Mouse (Mus musculus) neural tube, embryonic 12.5 days (tissue): Measurements from ENCODE around the gene Ifnar2. TPM values are rescaled to one million over a fixed set of nuclear protein-coding genes. Genes with fewer than 3 reads are reported as not detected.

Source experiments
- ATAC-seq: fragments of 200-750 bp; cut with Nextera tagmentation; 2 replicates; pipeline ENCODE4 v1.8.0; 2017; ENCODE audit warnings: low read depth, mild to moderate bottlenecking, moderate TSS enrichment, moderate library complexity; ENCODE audit not compliant: low FRiP score
- H3K27ac ChIP-seq: fragments of 300-500 bp; sonication (generic); 2 replicates; pipeline ENCODE4 v1.5.1; 2016
- H3K27me3 ChIP-seq: fragments of 300-500 bp; sonication (generic); replicated peaks from 2 replicates; pipeline ENCODE4 v1.6.1; 2016; ENCODE audit warnings: mild to moderate bottlenecking
- H3K36me3 ChIP-seq: fragments of 300-500 bp; sonication (generic); 2 replicates; pipeline ENCODE4 v1.6.1; 2016; ENCODE audit warnings: mild to moderate bottlenecking
- H3K4me1 ChIP-seq: fragments of 300-500 bp; sonication (generic); 2 replicates; pipeline ENCODE4 v1.6.1; 2016
- H3K4me2 ChIP-seq: fragments of 300-500 bp; sonication (generic); replicated peaks from 2 replicates; pipeline ENCODE4 v1.6.1; 2016; ENCODE audit warnings: mild to moderate bottlenecking
- H3K4me3 ChIP-seq: fragments of 300-500 bp; sonication (generic); 2 replicates; pipeline ENCODE4 v1.5.1; 2016
- H3K9ac ChIP-seq: fragments of 300-500 bp; sonication (generic); 2 replicates; pipeline ENCODE4 v1.6.1; 2016; ENCODE audit warnings: mild to moderate bottlenecking
- H3K9me3 ChIP-seq: fragments of 300-500 bp; sonication (generic); 2 replicates; pipeline ENCODE4 v1.6.1; 2016; ENCODE audit warnings: mild to moderate bottlenecking
- WGBS: fragments of 180-500 bp; shearing (Covaris S2); methylation state at CpG from one replicate; pipeline ENCODE4 v1.1.7; 2016; 5-methylcytosine and 5-hydroxymethylcytosine counted together
- polyA plus RNA-seq: library from polyadenylated mRNA; unstranded; fragments of >200 nt; fragmentation: Nextera tagmentation; extraction: Ambion mirVana; gene quantifications from 2 replicates; pipeline ENCODE4 v1.2.1, GENCODE M21; 2016

The Ifnar2 gene
- polyA plus RNA-seq, 1 experiment from 2014 or later: 35.4 TPM

DNA sequence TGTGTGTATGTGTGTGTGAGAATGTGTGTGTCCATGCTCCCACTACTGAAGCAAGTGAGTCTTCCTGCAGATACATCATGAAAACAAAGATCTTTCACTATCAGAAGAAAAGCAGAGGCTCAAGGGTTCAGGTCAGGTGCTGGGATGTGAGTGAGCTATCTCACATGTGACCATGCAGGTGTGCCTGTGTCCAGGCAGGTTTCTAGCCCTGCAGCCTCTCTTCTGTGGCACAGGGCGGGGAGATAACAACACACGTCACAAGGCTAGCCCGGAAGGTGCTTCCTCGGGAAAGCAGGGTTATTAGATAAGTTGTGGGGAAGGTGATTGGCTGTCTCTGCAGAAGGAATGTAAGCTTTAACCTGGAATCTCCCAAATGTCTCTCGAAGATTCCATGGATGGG is 7.6 kb downstream of the Ifnar2 start:
- Histone ChIP-seq H3K4me2 (no peak overlapping the region), H3K27ac (no peak overlapping the region), H3K4me3 (no peak overlapping the region), H3K36me3 (peaks cover 12% of the 10 kb centered on the region; the same call in 1 of the 2 replicates), H3K9me3 (no peaks in the 10 kb centered on the region), H3K4me1 (peaks cover 5% of the 10 kb centered on the region; the same call in 1 of the 2 replicates), H3K27me3 (no peaks in the 10 kb centered on the region), H3K9ac (no peak overlapping the region)
- 84% methylated on average over 5 of the region's 5 CpGs for WGBS
- ATAC-seq: no peak

DNA sequence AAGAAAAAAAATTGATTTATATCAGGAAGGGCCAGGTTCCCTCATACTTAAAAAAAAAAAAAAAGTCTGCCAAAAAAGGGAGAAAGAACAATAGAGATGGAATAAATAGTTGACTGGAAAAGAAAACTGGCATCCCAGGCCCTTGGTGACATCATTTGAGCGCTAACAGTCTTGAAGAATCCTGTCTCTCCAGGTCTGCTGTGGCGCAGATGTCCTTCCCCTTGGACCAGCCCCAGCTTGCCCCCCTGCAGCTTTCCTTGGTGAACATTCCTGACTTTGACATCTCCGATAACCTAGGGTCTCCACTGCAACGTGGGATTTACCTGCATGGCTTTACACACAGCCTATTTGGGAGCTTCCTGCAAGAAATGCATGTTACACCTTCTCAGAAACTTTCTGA is 9.0 kb downstream of the Ifnar2 start:
- Histone ChIP-seq H3K36me3 (peaks cover 17% of the 10 kb centered on the region; the same call in 1 of the 2 replicates), H3K4me3 (no peak overlapping the region), H3K4me1 (peaks cover 5% of the 10 kb centered on the region; the same call in 1 of the 2 replicates), H3K27ac (no peak overlapping the region), H3K9me3 (no peaks in the 10 kb centered on the region), H3K27me3 (no peaks in the 10 kb centered on the region), H3K4me2 (no peak overlapping the region), H3K9ac (no peak overlapping the region)
- no peak for ATAC-seq
- 88% methylated on average over 4 of the region's 4 CpGs for WGBS

DNA sequence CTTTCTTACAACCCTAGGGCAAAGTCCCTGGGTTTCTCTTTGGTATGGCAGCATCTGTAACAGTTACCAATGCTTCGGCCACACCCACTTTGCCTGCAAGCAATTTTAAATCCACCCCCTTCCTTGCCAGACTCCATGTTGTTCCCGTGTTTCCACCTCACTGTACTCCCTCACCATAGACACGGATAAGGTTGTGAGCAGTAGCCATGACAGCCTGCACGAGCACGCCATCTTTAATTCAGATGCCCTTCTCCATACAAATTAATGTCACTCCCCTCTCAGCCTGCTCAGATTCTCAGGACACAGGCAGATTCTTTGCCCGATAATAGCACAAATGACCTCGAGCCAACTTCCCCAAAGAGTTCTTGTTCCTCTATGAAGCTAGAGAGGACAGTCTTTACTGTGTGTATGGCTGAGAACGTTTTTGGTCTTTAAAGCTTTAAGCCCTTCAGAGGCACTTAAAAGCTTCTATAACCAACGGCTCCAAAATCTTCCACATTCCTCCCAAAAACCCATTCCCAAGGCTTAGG is 9.7 kb downstream of the Ifnar2 start:
- ATAC-seq: no peak
- H3K4me2 ChIP-seq: no peak overlapping the region
- H3K27me3 ChIP-seq: no peaks in the 10 kb centered on the region
- H3K4me1 ChIP-seq: peaks cover 5% of the 10 kb centered on the region; the same call in 1 of the 2 replicates
- no peak overlapping the region for H3K4me3 ChIP-seq
- peaks cover 23% of the 10 kb centered on the region for H3K36me3 ChIP-seq
- 93% methylated on average over 9 of the region's 9 CpGs for WGBS
- no peaks in the 10 kb centered on the region for H3K9me3 ChIP-seq
- H3K27ac ChIP-seq: no peak overlapping the region
- no peak overlapping the region for H3K9ac ChIP-seq

DNA sequence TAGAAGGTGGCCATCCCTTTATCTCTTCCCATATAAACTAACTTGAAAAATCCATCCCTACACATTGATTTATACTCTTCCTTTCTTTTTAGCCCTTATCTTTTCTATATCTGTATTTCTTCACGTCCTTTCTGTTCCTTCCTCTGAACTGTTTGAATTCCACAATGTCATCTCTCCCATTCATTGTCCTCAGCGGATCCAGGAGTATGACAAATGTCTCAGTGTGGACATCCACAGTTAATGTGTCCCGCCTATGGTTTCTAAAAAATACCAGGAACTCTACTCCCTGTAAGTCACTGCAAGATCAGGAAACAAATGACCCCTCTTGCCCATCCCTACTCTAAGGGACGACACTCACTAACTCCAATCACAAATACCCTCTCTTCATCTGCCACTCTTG is 11.6 kb downstream of the Ifnar2 start:
- no peaks in the 10 kb centered on the region for H3K4me1 ChIP-seq
- no peak overlapping the region for H3K27ac ChIP-seq
- no peak for ATAC-seq
- WGBS: 86% methylated on average over 4 of the region's 4 CpGs
- H3K9me3 ChIP-seq: no peaks in the 10 kb centered on the region
- H3K36me3 ChIP-seq: peaks cover 41% of the 10 kb centered on the region
- H3K9ac ChIP-seq: no peak overlapping the region
- H3K4me2 ChIP-seq: no peak overlapping the region
- no peak overlapping the region for H3K4me3 ChIP-seq
- no peaks in the 10 kb centered on the region for H3K27me3 ChIP-seq

DNA sequence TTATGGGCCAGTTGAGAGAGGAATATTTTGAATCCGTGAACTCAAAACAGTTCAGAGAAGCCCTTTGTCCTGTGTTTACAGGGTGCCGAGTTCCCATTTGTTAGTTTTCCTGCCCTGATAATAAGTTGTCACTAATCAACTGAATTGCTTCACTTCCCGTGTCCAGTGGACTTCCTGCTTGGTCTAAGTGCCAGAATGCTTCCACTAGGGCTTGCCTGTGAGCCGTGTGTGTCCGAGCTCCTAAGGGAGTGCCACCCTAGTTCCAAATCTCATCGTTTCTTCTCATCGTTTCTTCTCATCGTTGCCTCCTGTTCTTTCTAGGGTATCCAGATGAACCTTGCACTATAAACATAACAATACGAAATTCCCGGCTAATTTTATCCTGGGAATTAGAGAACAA is 13.0 kb downstream of the Ifnar2 start:
- no peak overlapping the region for H3K4me3 ChIP-seq
- no peak overlapping the region for H3K9ac ChIP-seq
- no peak overlapping the region for H3K27ac ChIP-seq
- H3K27me3 ChIP-seq: no peaks in the 10 kb centered on the region
- H3K4me2 ChIP-seq: no peak overlapping the region
- no peaks in the 10 kb centered on the region for H3K4me1 ChIP-seq
- peaks cover 45% of the 10 kb centered on the region for H3K36me3 ChIP-seq
- ATAC-seq: no peak
- 49% methylated on average over 10 of the region's 10 CpGs for WGBS
- no peaks in the 10 kb centered on the region for H3K9me3 ChIP-seq

DNA sequence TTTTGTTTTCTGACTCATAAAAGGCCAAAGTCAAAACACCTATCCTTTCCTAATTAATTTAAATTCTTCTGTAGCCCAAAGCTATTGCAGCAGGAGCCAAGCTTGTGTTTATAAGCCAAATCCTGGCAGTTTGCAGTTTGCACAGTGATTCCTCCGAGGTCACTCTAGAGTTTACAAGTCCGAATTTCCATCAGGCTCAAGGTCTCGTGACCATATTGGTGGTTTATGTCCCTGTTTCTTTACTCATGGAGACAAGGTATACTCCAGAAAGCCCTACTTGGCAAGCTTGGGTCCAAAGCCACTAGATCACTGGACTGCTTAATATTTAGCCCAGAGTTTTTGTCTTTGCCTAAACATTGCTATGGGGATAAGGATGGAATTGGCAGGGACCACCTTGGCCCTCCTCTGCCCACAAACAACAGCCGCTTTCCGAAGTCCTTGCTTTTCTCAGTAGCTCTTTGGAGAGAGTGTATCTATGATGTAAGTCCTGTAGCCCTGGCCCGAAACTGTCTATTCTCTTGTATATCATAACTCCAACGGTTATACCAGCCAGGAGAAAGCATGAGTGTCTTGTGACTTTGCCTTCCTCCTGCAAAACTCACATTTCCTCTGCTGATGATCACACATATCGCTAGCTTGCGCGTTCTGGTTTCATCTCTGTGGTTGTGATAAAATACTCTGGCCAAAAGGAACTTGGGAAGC is 14.0 kb downstream of the Ifnar2 start:
- no peak overlapping the region for H3K4me2 ChIP-seq
- H3K27me3 ChIP-seq: no peaks in the 10 kb centered on the region
- H3K9ac ChIP-seq: no peak overlapping the region
- ATAC-seq: no peak
- H3K27ac ChIP-seq: no peak overlapping the region
- 92% methylated on average over 10 of the region's 10 CpGs for WGBS
- H3K4me1 ChIP-seq: no peaks in the 10 kb centered on the region
- H3K4me3 ChIP-seq: no peak overlapping the region
- H3K36me3 ChIP-seq: peaks cover 45% of the 10 kb centered on the region
- no peaks in the 10 kb centered on the region for H3K9me3 ChIP-seq

DNA sequence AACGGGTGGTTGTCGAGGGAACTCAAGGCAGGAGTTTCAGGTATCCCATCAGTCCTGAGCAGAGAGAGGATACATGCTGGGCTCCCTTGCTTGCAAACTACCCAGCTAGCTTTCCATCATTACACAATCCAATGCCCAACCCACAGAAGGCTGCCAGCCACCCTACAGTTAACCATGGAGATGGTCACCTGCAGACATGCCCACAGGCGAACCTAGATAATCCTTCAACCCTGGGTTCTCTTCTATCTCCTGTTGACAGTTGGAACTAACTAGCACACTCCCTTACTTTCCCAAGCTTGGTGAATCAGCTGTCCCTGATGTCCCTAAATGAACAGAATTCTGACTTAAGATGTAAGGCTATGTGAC is 14.5 kb downstream of the Ifnar2 start:
- no peak for ATAC-seq
- Histone ChIP-seq H3K9me3 (no peaks in the 10 kb centered on the region), H3K9ac (no peak overlapping the region), H3K4me2 (no peak overlapping the region), H3K4me1 (no peaks in the 10 kb centered on the region), H3K27ac (no peak overlapping the region), H3K36me3 (peaks cover 46% of the 10 kb centered on the region), H3K27me3 (no peaks in the 10 kb centered on the region), H3K4me3 (no peak overlapping the region)
- 91% methylated on average over 3 of the region's 3 CpGs for WGBS

DNA sequence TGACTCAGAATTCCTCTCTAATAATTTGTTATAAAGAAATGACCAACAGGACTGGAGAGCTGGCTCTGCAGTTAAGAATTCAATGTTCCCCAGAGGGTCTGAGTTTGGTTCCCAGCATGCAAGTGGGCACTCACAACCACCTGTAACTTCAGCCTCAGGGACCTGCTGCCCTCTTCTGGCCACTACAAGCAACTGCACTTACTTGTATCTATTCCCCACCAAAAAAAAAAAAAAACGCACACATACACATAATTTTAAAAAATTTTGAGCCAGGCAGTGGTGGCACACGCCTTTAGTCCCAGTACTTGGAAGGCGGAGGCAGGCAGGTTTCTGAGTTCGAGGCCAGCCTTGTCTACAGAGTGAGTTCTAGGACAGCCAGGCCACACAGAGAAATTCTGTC is 17.5 kb downstream of the Ifnar2 start:
- Histone ChIP-seq H3K9me3 (no peaks in the 10 kb centered on the region), H3K4me3 (no peak overlapping the region), H3K9ac (no peak overlapping the region), H3K36me3 (peaks cover 66% of the 10 kb centered on the region), H3K27me3 (no peaks in the 10 kb centered on the region), H3K27ac (no peak overlapping the region), H3K4me1 (no peaks in the 10 kb centered on the region), H3K4me2 (no peak overlapping the region)
- ATAC-seq: no peak
- WGBS: 91% methylated on average over 4 of the region's 4 CpGs

DNA sequence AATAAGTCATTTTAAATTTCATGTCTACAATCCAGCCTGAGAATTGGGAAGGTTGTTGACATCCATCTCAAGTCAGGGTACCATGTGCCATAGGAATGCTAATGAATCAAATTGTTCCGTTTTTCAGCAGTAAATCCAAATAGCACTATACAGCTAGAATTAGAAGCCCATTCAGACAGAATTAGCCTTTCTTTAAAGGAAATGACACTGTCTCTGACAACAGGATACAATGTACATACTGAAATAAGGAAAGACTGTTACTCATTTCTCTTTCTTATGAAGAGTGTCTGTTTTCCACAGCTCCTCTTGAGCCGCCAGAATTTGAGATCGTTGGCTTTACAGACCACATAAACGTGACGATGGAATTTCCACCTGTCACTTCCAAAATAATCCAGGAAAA is 18.8 kb downstream of the Ifnar2 start, which contains the start of gene Gm21970:
TSS of gene Gm21970 (plus strand) at position 301 of the 400 bp plus-strand sequence.
- no peak within 1 kb of the TSS for H3K4me3 ChIP-seq
- WGBS: 80% methylated on average over 5 of the region's 5 CpGs
- H3K9me3 ChIP-seq: no peaks in the 10 kb centered on the region
- ATAC-seq: no peak
- H3K4me2 ChIP-seq: no peak within 1 kb of the TSS
- no peak within 1 kb of the TSS for H3K9ac ChIP-seq
- no peaks in the 10 kb centered on the region for H3K4me1 ChIP-seq
- no peaks in the 10 kb centered on the region for H3K27me3 ChIP-seq
- no peak within 1 kb of the TSS for H3K27ac ChIP-seq
- peaks cover 63% of the 10 kb centered on the region for H3K36me3 ChIP-seq

DNA sequence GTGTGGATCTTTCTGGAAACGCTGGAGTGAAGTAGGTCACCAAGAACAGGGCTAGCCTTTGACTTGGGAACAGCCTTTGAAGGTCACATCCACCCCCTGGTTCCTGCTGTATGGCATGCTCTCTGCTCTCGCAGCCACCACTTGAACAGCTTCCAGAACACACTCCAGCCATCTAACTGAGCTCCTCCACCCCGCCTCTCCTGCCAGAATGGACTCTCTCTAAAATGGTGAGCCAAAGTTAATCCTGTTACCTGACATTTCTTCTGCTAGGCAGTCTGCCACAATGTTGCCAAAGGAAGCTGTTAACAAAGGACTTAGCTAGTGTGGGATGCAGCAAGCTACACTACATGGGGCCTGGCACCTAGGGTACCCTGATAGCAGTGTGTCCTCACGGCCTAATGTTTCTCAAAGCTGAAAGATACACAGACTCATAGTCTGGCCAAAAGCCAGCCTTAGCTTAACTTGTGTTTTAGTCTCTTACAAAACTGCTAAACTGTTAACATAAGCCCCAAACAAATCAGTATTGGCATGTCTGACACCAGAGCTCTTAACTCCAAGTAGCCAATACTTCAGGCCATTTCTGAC is 22.3 kb downstream of the Ifnar2 start:
- no peaks in the 10 kb centered on the region for H3K27me3 ChIP-seq
- H3K9ac ChIP-seq: no peak overlapping the region
- H3K9me3 ChIP-seq: no peaks in the 10 kb centered on the region
- no peak for ATAC-seq
- peaks cover 39% of the 10 kb centered on the region for H3K36me3 ChIP-seq
- 88% methylated on average over 4 of the region's 4 CpGs for WGBS
- no peak overlapping the region for H3K4me2 ChIP-seq
- H3K4me3 ChIP-seq: no peak overlapping the region
- H3K27ac ChIP-seq: no peak overlapping the region
- H3K4me1 ChIP-seq: no peaks in the 10 kb centered on the region

DNA sequence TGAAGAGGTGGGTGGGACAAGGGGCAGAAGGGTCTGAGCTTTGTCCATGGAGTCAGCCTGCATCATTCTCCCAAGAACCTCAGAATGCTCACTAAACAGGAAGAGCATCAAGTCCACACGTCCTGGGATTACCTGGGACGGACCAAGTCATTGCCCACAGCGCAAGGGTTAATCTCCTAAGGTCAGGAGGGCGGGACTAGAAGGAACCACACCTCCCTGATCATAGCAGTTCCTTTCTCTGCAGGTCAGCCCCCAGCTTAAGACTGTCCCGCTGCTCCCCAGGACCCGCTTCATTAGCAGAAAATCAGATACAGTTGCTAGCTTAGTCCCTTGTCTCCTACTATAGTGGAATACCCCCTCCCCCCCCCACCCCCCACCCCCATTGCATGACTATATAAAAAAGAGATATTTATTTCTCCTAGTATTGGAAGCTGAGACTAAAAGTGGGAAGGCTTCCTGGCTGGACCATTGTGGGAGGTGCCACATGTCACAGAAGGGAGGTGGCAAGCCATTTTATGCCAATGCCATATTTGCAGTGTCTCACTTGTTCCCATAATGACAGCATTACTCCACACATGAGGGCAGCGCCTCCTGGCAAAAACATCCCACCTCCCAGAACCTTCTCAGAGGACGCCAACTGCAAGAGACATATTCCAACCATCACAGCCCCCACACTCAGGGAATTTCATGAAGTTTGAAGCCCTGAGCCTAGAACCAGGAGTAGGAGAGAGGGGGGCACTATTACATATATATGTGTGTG is 23.2 kb downstream of the Ifnar2 start:
- no peak for ATAC-seq
- Histone ChIP-seq H3K27ac (no peak overlapping the region), H3K4me1 (no peaks in the 10 kb centered on the region), H3K27me3 (no peaks in the 10 kb centered on the region), H3K4me2 (no peak overlapping the region), H3K9ac (no peak overlapping the region), H3K9me3 (no peaks in the 10 kb centered on the region), H3K36me3 (peaks cover 39% of the 10 kb centered on the region), H3K4me3 (no peak overlapping the region)
- WGBS: 65% methylated on average over 8 of the region's 8 CpGs

DNA sequence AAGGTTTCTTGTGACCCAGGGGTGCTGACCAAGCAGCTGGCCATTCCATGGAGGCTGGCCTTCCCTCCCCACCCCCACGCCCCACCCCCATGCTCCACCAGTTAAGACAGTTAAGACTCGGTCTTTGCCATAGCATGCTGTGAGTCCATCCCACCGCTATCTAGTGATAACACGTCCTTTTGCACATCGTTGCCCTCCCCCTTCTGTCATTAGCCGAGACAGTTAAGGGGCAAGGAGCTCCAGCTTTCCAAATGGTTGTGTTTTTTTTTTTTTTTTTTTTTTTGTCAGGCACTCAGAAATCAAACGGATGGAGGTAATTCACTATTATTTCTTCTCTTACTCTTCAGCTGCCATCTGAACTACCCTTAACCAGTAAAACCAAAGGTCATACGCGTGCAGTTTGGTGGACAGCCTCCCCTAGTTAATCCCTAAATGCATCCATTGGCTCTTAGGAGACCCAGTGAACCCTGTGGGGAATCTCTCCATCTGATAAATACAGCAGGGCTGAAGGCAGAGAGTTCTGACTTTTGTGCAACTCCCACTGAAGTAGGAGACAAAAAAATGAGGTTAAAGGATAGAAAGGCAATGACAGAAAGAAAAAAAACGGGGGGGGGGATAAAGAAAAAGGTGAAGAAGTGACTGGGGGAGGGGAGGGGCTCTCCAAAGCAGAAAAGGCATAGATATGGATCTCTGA is 24.4 kb downstream of the Ifnar2 start:
- Histone ChIP-seq H3K4me3 (no peak overlapping the region), H3K27me3 (no peaks in the 10 kb centered on the region), H3K9me3 (no peaks in the 10 kb centered on the region), H3K4me1 (no peaks in the 10 kb centered on the region), H3K9ac (no peak overlapping the region), H3K36me3 (peaks cover 35% of the 10 kb centered on the region), H3K4me2 (no peak overlapping the region), H3K27ac (no peak overlapping the region)
- WGBS: 79% methylated on average over 10 of the region's 10 CpGs
- ATAC-seq: no peak
